Mouse (Mus musculus) embryonic facial prominence, embryonic 14.5 days (tissue): ENCODE results near the gene Anks1. TPM values are rescaled to one million over a fixed set of nuclear protein-coding genes. Genes with fewer than 3 reads are reported as not detected.
A peak's percentile ranks its signal among the peaks of the same experiment; 100 is the strongest.

Experiments
- ATAC-seq: fragments of 200-750 bp; cut with Nextera tagmentation; 2 replicates; pipeline ENCODE4 v1.8.0; 2017; ENCODE audit warnings: low read depth, moderate number of reproducible peaks, moderate TSS enrichment
- DNase-seq: peaks from one replicate; pipeline ENCODE4 v3.0.0-alpha.2; 2015; ENCODE audit warnings: low spot score
- H3K27ac ChIP-seq: fragments of 300-500 bp; sonication (generic); replicated peaks from 2 replicates; pipeline ENCODE4 v1.5.1; 2014; ENCODE audit warnings: low read depth, mild to moderate bottlenecking, low read length, moderate library complexity
- H3K27me3 ChIP-seq: fragments of 300-500 bp; sonication (generic); replicated peaks from 2 replicates; pipeline ENCODE4 v1.6.1; 2014; ENCODE audit warnings: low read length; ENCODE audit not compliant: control insufficient read depth, insufficient read depth
- H3K36me3 ChIP-seq: fragments of 300-500 bp; sonication (generic); 2 replicates; pipeline ENCODE4 v1.6.1; 2014; ENCODE audit warnings: low read length, mixed read lengths; ENCODE audit not compliant: control insufficient read depth, insufficient read depth
- H3K4me1 ChIP-seq: fragments of 300-500 bp; sonication (generic); 2 replicates; pipeline ENCODE4 v1.6.1; 2014; ENCODE audit warnings: antibody characterized with exemption, low read length; ENCODE audit not compliant: control insufficient read depth, insufficient read depth
- H3K4me2 ChIP-seq: fragments of 300-500 bp; sonication (generic); 2 replicates; pipeline ENCODE4 v1.6.1; 2014; ENCODE audit warnings: low read depth, mild to moderate bottlenecking, low read length, moderate library complexity, mixed read lengths
- H3K4me3 ChIP-seq: fragments of 300-500 bp; sonication (generic); 2 replicates; pipeline ENCODE4 v1.5.1; 2014; ENCODE audit warnings: low read depth, mild to moderate bottlenecking, low read length
- H3K9ac ChIP-seq: fragments of 300-500 bp; sonication (generic); 2 replicates; pipeline ENCODE4 v1.6.1; 2014; ENCODE audit warnings: low read depth, mild to moderate bottlenecking, low read length, moderate library complexity, mixed read lengths
- H3K9me3 ChIP-seq: fragments of 300-500 bp; sonication (generic); 2 replicates; pipeline ENCODE4 v1.6.1; 2016; ENCODE audit warnings: low read length; ENCODE audit not compliant: control insufficient read depth
- WGBS: fragments of 180-500 bp; shearing (Covaris S2); extraction: QIAGEN DNeasy Blood & Tissue Kit; methylation state at CpG from one replicate; pipeline ENCODE4 v1.1.7; 2014; 5-methylcytosine and 5-hydroxymethylcytosine counted together
- polyA plus RNA-seq: library from polyadenylated mRNA; unstranded; fragments of >200 nt; fragmentation: Nextera tagmentation; extraction: Ambion mirVana; gene quantifications from 2 replicates; pipeline ENCODE4 v1.2.1, GENCODE M21; 2014

The Anks1 gene
- polyA plus RNA-seq, 1 experiment from 2014 or later: 14.2 TPM

DNA sequence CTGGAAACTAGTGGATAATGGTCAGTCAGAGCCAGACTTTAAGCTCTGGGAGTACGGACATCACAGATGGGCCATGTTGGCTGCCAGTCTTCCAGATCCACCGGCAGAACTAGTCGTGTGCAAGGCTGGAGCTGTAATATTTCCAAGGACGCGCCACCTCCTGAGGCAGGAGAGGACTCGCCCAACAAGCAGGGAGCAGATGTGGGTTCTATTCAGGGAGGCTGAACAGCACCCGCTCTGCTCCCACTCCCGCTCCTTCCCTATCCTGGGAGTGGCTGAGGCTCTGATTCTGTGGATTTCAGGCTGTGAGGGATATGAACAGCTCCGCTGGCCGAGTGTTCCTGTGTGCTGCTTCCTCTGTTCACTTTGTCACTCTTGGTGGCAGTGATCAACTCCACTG, 121.3 kb downstream of the Anks1 start:
- DNase-seq: peak; percentile 48
- Histone ChIP-seq H3K9ac (no peak overlapping the region), H3K4me3 (no peak overlapping the region), H3K9me3 (no peaks in the 10 kb centered on the region), H3K4me1 (peaks cover 18% of the 10 kb centered on the region), H3K27me3 (no peaks in the 10 kb centered on the region), H3K4me2 (no peak overlapping the region), H3K27ac (peak overlapping the region; percentile 19; the same call in 1 of the 2 replicates), H3K36me3 (no peaks in the 10 kb centered on the region)
- 73% methylated on average over 8 of the region's 10 CpGs for WGBS
- ATAC-seq: no peak

DNA sequence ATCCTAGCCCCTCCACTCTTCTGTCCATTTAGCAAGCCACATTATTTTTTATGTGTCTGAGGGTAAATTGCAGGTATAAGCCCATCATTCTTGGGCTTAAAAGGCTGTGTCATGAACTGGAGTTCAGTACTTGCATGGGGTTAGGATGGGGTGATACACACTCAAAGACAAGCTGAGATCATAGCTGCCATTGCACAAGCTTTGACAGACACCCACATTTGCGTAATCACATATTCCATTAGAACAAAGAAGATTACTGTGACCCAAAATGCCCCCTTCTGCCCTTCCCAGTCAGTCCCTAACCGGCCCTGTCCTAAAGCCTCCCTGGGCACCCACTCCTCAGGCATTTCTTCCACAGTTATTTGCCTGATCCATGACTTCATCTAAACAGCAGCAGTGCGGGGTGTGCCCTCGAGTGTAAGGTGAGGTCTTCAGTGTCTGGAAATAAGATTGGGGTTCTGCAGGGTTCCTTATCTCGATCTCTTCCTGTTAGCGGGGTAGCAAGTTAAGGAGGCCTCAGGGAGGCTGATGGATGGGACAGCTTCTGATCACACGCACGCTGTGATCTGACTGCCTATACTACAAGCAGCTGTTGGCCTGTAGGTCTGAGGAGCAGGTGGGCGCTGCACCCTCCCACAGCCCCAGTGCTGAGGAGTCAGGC, 122.3 kb downstream of the Anks1 start:
- WGBS: 78% methylated on average over 9 of the region's 9 CpGs
- no peak overlapping the region for H3K27ac ChIP-seq
- no peak overlapping the region for H3K4me3 ChIP-seq
- H3K9ac ChIP-seq: no peak overlapping the region
- no peaks in the 10 kb centered on the region for H3K9me3 ChIP-seq
- ATAC-seq (no peak), DNase-seq (no peak)
- H3K4me2 ChIP-seq: no peak overlapping the region
- no peaks in the 10 kb centered on the region for H3K27me3 ChIP-seq
- 0 out of 2 replicates have a peak, but pooled peaks cover 3% of the 10 kb centered on the region for H3K36me3 ChIP-seq
- peaks cover 8% of the 10 kb centered on the region for H3K4me1 ChIP-seq

DNA sequence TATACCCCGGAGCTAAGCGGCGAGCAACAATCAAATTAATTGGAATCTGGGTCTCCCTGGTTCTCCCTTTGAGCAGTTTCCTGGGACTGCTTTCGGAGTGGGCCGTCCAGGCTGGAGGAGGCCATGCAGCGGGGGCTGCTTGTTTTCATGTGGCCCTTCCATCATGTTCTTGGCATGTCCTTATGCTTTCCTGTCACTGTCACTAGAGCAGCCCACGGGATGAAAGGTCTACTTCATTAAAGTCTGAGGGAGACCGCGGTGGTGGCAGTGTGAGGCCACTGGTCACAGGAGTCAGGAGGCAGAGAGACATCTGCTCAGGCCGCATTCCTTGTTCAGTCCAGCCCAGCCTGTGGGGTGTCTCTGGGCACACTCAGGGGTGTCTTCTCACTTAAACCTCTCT, 123.1 kb downstream of the Anks1 start:
- H3K27ac ChIP-seq: no peak overlapping the region
- no peak for DNase-seq
- no peaks in the 10 kb centered on the region for H3K27me3 ChIP-seq
- ATAC-seq: no peak
- H3K4me3 ChIP-seq: no peak overlapping the region
- 0 out of 2 replicates have a peak, but pooled peaks cover 3% of the 10 kb centered on the region for H3K36me3 ChIP-seq
- WGBS: 64% methylated on average over 10 of the region's 10 CpGs
- H3K9ac ChIP-seq: no peak overlapping the region
- no peak overlapping the region for H3K4me2 ChIP-seq
- H3K9me3 ChIP-seq: no peaks in the 10 kb centered on the region
- peaks cover 6% of the 10 kb centered on the region for H3K4me1 ChIP-seq

DNA sequence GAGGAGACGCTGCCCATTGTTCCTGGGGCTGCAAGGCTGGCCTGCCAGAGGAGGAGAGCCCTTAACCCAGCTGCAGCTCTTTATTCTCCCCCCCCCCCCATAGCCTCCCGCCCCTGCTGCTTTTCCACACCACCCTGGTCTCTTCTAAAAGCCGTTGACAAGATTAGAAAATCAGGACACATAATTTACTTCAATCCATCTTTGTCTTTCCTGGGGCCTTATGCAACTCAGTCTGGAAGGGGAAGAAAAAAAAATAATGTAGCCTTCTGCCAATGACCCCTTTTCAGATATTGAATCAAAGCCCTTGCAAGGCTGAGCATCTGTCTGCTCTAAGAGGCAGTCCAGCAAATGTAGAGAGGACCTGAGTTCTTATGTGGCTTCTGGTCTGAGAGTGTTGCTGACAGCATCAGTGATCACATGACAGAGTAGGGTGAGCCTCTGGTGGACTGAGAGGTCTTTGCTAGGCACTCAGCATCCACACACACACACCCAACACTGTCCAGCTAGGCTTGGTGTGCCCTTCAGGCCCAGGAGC, 124.0 kb downstream of the Anks1 start:
- Histone ChIP-seq H3K4me2 (no peak overlapping the region), H3K27me3 (no peaks in the 10 kb centered on the region), H3K27ac (no peak overlapping the region), H3K9me3 (no peaks in the 10 kb centered on the region), H3K4me3 (no peak overlapping the region), H3K4me1 (peaks cover 6% of the 10 kb centered on the region), H3K9ac (no peak overlapping the region), H3K36me3 (0 out of 2 replicates have a peak, but pooled peaks cover 3% of the 10 kb centered on the region)
- no peak for ATAC-seq
- no peak for DNase-seq
- 41% methylated on average over 3 of the region's 3 CpGs for WGBS

GRCm38 (mm10) chr17:28034986-28035385, 125.9 kb downstream of the Anks1 start:
- Histone ChIP-seq H3K9ac (no peak overlapping the region), H3K27me3 (no peaks in the 10 kb centered on the region), H3K9me3 (no peaks in the 10 kb centered on the region), H3K27ac (no peak overlapping the region), H3K4me3 (no peak overlapping the region), H3K36me3 (peaks cover 14% of the 10 kb centered on the region; the same call in 1 of the 2 replicates), H3K4me2 (no peak overlapping the region), H3K4me1 (no peaks in the 10 kb centered on the region; the same call in 1 of the 2 replicates)
- WGBS: 69% methylated on average over 8 of the region's 8 CpGs
- ATAC-seq (no peak), DNase-seq (no peak)

DNA sequence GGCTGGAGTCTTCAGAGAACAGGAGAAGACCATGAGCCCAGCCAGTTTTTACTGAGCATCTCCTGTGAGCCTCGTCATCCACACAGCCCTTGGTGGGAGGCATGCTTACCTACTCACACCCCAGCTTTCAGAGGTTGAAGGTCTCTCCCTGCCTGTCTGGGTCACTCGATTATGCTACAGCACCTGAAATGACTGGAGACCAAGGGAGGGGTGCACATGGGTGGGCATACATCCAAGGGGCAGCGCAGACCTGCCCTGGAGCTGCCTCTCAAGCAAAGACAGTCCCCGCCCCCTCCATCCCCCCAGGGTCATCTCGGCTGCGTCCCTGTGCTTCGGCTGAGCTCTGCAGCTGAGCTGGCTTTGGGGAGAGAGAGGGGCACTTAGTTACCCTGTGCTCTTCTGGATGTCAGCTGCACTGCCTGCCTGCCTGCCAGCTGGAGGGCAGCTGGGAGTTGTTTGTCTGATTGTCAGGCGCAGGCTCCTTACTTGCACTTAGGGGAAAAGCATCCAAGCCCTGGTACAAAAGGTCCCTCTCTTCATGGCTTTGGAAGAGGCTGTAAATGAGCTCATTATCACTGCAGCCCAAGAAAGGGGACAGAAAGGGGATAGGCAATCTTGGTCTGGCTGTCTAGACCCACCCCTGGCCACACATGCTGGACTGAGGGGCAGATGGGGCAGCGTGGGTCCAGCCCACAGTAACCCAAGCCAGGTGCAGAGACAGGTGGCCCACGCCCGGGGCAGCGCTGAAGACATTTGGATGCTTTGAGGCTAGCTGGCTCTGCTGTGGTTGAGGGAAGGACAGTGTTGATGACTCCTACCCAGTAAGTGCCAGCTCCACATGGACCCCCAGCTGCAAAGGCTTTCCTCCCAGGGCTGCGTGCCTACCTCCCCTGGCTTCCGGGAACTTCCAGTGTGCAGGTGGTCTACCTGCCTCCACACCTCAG, 128.0 kb downstream of the Anks1 start:
- ATAC-seq (peak; percentile 63), DNase-seq (peak; percentile 81)
- Histone ChIP-seq H3K9ac (0 out of 2 replicates have a peak overlapping the region, but pooled peaks have one; percentile 14), H3K4me3 (no peak overlapping the region), H3K27me3 (no peaks in the 10 kb centered on the region), H3K4me1 (no peaks in the 10 kb centered on the region), H3K27ac (0 out of 2 replicates have a peak overlapping the region, but pooled peaks have one; percentile 8), H3K4me2 (no peak overlapping the region), H3K36me3 (peaks cover 21% of the 10 kb centered on the region; the same call in 1 of the 2 replicates), H3K9me3 (no peaks in the 10 kb centered on the region)
- 68% methylated on average over 9 of the region's 14 CpGs for WGBS

DNA sequence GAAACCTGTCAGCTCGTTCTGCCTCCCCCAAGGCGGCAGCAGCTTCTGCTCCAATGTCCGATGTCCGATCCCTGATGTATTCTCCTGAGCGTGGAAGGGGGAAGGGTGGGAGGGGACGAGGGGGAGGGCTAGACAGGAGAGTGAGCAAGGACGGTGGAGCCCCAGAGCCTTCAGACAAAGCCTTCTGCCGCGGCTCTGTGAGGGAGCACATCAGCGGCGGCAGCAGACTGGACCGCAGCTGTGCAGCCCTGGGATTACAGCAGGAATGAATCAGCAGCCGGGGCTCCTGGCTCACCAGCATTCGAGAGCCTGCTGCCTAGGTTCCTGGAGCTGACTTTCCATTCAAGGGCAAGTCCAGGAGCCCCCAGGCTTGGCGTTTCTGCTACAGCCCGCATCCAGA, 131.5 kb downstream of the Anks1 start:
- H3K9ac ChIP-seq: peak overlapping the region; percentile 35; the same call in 1 of the 2 replicates
- H3K4me3 ChIP-seq: no peak overlapping the region
- DNase-seq: peak; percentile 78
- peak overlapping the region; percentile 19; the same call in 1 of the 2 replicates for H3K4me2 ChIP-seq
- no peaks in the 10 kb centered on the region for H3K27me3 ChIP-seq
- H3K27ac ChIP-seq: no peak overlapping the region
- WGBS: 26% methylated on average over 15 of the region's 16 CpGs
- H3K4me1 ChIP-seq: no peaks in the 10 kb centered on the region
- H3K36me3 ChIP-seq: peaks cover 30% of the 10 kb centered on the region
- peak; percentile 41 for ATAC-seq
- no peaks in the 10 kb centered on the region for H3K9me3 ChIP-seq

DNA sequence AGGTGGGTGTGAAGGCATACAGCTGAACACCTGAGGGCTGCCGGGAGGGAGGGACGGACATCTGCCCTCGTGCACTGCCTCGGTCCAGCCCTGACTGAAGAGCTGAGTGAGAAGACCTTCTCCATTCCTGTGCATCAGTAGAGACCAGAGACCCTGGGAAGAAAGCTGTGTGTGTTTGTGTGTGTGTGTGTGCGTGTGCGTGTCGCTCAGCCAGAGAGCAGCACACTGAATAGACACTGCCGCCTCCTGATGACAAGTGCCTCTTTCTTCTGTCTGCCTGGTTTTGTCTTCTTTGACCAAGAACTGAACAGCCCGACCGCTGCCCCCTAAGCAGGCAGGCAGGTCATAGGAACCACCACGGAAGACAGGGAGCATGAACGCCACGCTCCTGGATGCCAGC, 132.2 kb downstream of the Anks1 start:
- H3K36me3 ChIP-seq: peaks cover 27% of the 10 kb centered on the region
- no peak overlapping the region for H3K4me3 ChIP-seq
- ATAC-seq (no peak), DNase-seq (no peak)
- no peak overlapping the region; the same call in 1 of the 2 replicates for H3K4me2 ChIP-seq
- 90% methylated on average over 13 of the region's 13 CpGs for WGBS
- H3K27ac ChIP-seq: no peak overlapping the region
- H3K27me3 ChIP-seq: no peaks in the 10 kb centered on the region
- H3K4me1 ChIP-seq: no peaks in the 10 kb centered on the region
- no peaks in the 10 kb centered on the region for H3K9me3 ChIP-seq
- H3K9ac ChIP-seq: no peak overlapping the region
